Mouse (Mus musculus) right cerebral cortex, postnatal 36 days (tissue): ENCODE results near the gene Myh7.
"Not testable (repeated sequence)": the region's sequence is repeated elsewhere in the genome, so short reads cannot be mapped to it uniquely, and the experiment has no call there.

Experiments
- DNase-seq, 2 experiments: peaks; one replicate each; pipeline ENCODE4 v3.0.0; 2022; ENCODE audit warnings: low spot score in 2 of 2, mixed read lengths in 1 of 2

The Myh7 gene

DNA sequence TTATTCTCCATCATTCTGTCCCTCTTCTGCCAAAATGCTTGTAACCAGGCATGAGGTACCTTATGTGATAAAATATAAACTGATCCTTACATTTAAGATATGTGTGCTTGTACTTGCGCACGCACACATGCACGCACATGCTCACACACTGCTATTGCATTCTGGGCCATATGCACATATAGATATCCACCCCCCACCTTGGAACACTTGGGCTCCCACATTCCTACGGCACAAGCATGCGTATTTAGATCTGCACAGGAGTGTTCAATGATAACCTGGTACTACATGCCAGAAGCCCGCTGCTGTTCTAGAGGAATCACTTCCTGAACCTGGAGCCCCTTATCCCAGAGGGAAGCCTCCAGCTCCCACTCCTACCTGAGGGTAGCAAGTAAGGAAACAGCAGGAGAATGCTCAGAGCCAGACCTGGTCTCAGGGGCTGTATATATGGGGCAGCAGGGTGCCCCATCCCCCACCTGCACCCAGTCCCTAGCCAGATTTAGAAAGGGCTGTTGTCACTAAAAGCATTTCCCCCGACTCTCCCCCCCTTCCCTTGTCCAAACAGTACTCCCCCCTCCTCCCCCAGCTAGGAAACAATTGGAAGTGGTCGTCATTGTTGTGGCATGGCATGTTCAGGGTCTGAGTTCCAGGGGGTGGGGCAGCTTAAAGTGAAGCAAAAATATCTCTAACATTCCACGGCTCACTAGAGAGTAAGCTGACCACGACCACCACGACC is at the start of gene Myh7:
TSS of gene Myh7 (minus strand) at position 491 of the 733 bp plus-strand sequence.
- DNase-seq, result peak in 1 of 2 experiments; percentile 16

DNA sequence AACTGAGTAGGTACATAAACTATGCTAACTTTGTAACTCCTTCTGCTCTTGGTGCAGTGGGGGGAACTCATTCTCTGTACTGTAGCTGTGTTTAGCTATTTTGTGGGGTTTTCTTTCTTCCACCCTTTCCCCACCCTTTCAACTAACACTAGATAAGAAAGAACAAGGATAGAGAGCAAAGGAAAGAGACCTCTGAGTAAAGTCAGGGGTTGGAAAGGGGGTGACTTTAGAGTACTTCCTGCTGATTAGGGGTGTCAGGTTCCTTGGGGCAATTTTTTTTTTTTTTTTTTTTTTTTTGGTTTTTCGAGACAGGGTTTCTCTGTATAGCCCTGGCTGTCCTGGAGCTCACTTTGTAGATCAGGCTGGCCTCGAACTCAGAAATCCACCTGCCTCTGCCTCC is 49.3 kb upstream of the Myh7 start:
- DNase-seq, result not testable (repeated sequence)

DNA sequence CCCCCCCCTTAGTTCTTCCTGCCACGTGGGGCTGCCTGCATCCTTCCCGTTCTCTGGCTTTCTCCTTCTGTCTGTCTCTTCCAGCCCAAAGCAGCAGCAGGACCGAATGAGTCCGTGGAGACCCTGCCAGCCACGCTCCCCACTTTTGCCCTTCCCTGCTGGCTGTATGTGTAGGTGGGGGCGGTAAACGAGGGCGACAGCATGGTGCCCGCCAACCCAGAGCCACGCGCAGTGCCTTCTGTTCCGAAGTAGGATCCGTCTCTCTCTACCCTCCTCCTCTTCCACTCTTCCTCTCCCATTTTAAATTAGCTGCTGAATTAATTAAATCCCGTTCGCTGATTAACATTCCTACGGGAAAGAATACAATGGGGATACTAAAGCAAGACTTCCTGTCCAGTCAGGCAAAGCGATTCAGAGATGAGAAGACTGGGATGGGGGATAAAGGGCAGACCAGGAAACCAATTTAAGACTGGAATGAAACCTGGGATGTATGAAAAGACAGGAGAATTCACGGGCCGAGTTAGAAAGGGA is 38.3 kb upstream of the Myh7 start:
- DNase-seq, result no peak

DNA sequence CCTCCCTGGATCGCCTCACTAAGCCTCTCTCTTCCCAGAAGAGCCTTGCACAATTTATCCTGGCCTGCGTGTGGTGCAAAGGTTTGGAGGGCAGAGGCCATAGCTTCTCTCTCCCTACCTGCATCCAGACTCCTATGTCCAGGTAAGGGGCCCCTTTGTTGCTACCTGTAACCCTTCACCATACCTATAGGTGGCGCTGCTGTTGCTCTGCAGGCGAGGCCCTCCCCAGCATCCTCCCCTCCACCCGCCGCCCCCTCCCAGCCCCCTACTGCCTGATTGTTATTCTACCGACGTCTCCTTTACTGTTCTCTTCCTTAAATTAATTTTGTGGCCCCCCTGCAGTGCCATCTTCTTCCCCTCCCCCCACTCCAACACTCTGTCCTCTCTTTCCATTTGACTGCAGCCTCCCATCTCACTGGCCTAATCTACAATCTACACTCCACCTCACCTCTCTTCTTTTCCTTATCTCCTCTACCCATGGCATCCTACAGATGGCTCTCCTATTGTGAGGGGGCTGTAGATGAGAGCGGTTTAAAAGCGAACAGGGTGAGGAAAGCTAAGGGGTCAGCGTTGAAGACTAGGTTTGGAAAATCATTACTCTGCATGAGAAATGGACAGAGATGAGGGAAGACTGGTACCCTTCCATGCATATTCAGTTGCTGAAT is 34.7 kb upstream of the Myh7 start:
- no peak for DNase-seq

DNA sequence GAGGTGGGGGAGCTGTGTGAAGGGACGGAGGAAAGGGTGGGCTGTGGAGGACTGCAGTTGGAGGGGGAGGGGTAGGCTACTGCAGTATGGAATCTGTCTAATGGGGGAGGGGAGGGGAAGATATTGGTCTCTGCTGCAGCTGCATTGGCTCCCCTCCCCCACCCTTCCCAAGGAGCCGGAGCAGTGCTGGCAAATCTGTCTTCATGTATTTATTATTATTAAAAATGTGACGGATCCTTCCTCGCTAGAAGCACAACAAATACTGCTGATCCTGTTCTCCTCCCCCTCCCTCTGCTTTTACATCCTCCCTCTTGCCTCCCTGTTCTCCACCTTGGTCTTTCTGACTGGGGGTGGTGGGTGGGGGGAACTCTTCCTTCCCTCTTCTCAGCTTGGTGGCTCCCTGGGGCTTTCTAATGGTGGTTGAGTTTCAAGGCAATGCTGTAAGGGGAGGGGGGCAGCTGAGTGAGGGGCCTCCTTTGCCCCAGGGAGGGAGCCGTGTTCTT is 34.0 kb upstream of the Myh7 start:
- DNase-seq, result no peak

DNA sequence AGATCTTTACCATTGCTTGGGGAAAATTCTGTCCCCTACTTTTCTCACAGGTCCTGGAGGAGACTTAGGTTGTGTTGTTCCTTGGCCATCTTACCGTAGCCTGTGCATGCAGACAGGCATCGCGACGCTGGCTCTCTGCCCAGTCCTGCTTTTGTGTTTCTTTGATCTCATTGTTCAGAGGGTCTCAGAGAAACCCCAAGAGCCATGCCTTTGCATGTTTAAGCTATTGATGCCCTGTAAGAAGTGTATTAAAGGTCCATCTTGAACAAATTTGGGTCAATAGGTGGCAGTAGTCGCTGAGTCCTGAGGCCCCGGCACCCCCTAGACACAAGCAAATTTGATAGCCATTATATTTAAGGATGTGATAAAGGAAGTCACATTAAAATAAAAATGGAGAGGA is 33.2 kb upstream of the Myh7 start:
- DNase-seq, result no peak

DNA sequence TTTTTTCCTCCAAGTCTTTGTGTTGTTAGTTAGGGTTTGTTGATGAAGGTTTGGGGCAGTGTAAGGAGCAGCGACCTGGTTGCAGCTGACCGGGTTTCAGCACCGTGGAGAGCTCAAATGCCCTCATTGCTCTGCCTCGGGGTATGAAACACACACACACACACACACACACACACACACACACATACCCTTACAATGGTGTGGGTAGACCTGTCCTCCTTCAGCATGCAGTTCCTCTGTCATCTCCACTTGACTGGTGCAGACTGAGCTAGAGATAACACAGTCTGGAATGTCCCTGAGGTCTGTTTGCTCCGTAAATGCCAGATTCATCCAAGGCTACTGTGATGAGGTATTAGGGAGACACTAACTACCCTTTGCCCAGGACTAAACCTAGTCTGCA is 32.8 kb upstream of the Myh7 start:
- DNase-seq, result no peak

DNA sequence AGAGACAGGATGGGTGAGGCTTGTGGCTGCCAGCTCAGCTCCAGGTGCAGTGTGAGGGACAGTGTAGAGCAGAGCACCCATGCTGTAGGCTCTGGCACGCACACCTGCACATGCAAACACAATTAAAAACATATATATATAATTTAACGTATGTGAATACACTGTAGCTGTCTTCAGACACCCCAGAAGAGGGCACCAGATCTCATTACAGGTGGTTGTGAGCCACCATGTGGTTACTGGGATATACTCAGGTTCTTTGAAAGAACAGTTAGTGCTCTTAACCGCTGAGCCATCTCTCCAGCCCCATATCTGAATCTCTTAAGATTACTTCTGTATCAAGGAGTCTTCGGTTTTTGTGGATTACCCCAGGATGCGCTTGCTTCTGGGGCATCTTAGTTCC is 31.1 kb upstream of the Myh7 start:
- no peak for DNase-seq

DNA sequence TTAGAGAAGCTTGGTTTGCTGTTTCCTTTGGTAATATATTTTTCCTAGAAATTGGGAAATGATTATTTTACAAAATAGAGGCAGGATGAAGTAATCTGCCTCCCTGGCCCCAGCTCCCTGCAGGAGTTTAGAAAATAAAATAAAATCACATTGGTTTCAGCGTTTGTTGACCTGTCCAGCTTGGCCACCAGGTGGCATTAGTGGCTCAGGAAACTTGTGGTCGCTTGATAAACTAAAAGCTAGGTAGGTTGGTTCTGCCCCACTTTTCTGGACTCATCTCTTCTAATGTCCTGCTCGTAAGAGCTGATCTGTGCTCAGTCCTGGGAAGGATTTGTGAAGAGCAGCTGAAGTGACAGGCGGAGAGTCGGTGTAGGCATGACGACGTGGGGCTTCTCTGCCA is 29.8 kb upstream of the Myh7 start:
- DNase-seq, result peak in 1 of 2 experiments; percentile 47

DNA sequence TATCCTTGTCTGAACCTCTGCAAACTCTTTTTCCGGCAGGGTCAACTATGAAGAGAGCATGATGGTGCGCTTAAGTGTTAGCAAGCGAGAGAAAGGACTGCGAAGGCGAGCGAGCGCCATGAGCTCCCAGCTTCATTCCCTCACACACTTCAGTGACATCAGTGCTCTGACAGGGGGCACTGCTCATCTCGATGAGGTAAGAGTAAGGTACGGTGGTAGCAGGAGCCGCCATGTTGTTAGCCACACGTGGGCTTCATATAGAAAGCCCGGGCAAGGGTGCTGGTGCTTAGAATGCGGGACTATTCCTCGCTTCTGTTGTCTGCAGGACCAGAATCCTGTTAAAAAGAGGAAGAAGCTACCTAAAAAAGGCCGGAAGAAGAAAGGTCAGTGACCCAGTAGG is 28.6 kb upstream of the Myh7 start:
- no peak for DNase-seq

DNA sequence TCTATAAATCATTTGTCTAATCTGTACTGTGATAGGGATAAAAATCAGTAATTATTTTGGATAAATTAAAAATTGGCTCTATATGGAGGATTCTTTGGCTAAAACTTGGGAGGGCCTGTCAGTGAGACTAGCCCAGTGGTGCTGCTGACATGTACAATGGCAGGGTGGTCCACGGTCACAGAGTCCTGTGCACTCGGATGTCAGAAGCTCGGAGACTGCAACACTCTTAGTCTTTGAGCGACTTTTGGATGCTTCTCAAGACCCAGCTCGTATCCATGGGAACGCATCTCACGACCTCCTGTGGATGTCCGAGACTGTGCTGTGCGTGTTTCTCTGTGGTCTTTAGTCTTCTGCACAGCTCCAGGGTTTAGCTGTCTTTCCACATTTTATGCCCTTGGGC is 26.0 kb upstream of the Myh7 start:
- no peak for DNase-seq

DNA sequence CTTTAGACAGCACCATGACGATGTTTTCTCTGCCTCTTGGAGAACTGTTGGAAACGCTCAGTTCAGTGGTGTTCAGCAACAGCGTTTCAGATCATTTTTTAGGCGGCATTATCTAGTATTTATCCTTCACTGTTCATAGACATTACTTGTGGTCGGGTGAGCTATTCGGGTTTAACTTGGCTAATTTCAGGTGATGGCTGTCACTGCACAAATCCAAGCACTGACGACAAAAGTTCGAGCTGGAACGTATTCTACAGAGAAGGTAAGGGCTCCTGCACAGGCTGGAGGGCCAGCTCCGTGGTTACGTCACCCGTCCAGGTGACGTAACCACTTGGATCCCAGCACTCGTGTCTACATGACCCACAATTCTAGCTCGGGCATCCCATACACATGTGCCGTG is 22.4 kb upstream of the Myh7 start:
- no peak for DNase-seq

DNA sequence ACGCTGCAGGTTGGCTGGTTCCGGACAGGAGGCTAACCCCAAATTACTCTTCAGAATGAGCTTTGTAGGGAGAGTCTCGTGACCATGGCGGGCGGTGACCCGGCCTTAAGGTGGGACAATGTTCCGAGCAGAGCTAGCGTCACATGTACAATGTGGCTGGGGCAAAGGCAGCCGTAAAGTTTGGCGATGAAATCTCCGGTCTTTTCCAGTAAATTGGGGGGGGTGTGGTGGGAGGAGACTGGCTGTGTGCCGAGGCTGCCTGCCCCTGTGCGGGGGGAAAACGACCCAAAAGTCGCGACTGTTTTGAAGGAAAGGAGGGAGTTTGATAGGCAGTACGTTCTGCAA is 21.3 kb upstream of the Myh7 start:
- DNase-seq, result no peak

DNA sequence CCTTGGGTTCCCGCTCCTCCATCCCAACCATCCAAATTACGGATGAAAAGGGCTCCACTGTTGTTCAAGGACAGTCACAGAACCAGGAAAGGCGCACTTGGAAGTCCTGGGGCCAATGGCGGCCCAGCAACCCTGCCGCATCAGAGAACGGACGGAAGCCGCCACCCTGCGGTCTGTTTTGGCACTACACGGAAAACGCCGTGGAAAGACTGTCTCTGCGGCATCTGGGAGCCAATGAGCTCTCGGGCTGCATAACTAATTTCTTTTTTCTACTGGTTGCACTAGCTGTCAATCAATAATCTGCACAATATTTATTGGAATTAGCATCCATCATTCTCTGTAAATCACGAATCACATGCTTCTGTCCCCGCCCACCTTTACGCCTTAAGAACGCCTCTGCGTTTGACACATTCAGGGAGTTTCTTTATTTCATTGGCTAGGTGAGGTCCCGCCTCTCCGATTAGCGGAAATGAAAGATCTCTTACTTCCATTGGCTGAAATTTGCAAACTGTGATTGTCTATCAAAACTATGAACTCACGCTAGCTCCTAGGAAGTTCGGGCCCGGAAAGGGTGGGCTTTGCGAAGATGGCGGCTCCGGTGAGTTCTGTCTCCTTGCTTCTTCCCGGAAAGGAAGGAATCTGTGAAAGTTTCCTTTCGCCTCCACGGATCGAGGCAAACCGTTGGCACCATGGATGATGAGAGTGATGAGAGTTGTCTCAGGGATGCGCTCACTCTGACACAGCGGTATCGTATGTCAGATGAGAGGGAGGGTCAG is 20.8 kb upstream of the Myh7 start, which contains the start of gene Ngdn:
TSS of gene Ngdn (plus strand) at position 464 of the 776 bp plus-strand sequence.
- DNase-seq, result peak; percentile 98 to 99

DNA sequence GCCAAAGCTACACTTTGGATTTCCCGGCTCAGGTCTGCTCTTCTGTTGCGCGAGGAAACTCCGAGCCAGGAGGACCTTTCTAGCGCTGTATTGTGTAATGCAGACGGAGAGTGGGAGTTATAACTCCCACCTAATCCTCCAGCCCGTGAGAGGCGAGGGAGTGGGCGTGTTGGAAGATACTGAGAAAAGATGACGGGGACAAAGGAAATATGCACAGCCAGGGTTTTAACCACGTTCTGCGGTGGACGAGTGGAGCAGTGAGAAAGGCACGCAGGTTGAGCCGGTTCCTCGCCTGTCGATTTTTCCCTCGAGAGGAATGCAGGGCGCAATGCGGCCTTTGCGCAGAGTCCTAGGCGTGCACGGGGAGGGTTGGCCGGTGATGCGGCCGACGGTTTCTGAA is 20.2 kb upstream of the Myh7 start:
- peak; percentile 51 to 57 for DNase-seq

DNA sequence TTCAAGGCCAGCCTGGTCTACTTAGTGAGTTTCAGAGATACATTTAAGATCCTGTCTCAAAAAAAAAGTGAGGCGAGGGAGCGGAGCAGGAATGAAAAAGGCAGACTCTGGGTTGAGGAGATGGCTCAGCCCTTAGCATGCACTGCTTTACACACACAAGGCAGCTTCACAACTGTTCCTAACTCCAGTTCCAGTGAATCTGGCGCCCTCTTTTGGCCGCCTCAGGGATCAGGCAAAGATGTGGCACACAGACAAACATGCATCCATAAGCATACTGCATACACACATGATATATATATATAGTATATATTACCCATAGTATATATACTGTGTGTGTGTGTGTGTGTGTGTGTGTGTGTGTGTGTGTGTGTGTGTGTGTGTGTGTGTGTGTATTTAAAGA is 16.7 kb upstream of the Myh7 start:
- DNase-seq, result no peak

DNA sequence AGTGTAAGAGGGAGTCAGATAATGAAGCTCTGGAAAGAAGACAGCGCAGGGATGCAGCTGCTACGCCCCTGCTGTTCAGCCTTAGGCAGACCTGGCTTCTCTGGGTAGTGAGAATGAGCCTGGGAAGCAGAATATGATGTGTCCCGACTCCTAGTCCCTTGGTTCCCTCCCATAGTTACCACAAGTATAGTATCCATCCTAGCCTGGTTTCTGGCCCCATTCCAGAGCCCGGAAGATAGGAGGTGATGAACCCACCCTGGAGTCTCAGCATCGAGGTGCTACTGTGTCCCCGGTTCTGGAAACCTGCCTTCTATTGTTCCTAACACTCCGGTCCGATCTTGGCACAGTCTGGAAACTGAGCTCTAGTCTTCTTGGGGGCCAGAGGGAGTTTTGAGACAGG is 14.0 kb upstream of the Myh7 start:
- no peak for DNase-seq

DNA sequence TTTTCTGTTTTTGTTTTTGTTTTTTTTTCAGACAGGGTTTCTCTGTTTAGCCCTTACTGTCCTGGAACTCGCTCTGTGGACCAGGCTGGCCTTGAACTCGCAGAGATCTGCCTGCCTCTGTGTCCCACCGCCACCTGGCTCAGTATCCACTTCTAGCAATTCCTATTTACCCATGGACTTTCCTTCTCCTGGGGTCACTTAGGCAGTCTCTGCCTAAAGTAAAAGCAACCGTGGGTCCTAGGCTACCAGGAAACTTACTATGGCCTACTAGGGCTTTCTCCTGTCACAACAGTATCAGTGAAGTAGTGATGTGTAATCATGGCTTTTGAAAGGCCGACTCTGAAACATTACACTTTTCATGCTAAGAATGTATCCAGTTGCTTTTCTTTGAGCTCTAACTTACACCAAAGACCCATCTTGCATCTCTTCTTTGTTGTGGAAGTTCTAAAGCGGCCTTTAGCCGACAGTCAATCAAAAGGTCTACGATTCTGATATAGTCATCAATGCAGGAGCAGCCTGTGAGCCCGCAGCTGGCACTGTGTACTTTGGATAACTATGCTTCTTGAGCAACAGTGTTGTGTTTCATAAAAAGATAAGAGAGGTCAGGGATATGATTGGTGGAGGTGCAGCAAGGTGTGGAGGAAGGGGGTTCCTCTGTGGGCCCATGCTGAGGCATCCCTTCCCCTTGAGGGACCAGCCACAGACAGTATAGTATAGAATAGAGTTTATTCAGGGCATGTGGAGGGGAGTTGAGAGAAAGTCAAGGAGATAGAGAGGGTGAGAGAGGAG is 12.9 kb upstream of the Myh7 start:
- DNase-seq, result no peak

DNA sequence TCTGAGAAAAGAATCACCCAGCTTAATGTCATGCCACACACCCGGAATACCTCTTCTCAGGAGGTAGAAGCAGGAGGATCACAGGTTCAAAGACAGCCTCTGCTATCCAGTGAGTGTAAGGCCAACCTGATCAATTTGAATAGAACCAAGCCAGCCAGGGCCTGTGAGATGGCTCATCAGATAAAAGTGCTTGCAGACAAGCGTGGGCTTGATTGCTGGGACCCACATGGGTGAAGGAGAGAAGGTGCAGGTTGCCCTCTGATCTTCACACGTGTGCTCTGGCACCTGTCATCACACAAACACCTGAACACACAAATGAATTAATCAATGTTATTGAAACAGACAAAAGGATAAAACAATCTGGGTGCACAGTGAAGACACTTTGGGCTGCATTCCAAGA is 12.1 kb upstream of the Myh7 start:
- DNase-seq, result no peak

DNA sequence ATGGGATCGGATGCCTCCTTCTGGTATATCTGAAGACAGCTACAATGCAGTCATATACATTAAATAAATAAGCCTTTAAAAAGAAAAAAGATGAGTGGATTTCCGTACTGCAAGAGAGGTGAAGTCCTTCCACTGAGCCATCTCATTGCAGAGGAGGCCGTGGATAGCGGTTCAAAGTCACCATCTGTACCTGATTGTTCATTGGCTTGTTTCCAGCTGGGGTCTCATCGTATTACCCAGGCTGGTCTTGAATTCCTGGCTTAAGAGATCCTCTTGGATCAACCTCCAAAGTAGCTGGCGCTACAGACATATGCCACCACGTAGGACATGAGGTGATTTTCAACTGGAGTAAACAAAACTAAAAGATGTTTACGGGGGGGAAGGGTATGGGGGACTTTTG is 11.5 kb upstream of the Myh7 start:
- no peak for DNase-seq

DNA sequence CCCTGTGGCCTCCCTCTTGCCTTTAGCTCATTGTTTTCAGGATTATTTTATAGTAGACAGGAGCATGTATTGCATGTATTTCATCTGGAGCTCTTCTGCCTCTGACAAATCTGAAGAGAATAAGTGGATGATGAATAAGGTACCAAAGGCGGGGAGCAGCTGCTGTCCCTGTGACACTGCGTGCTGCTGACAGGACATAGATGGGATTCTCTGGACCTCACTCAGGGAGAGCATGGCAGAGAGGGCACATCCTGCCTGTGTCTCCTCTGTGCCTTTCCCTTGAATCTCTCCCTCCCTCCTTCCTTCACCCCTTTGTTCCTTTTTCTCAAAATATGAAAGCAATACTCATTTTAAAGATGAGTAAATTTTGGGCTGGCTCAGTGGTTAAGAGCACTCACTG is 11.1 kb upstream of the Myh7 start:
- no peak for DNase-seq
